Mouse (Mus musculus) CH12F3 (cell line): Measurements from ENCODE around the gene Itih3.

ENCODE experiments used
- in situ Hi-C: fragments of 300-500 bp; cut with MboI; formaldehyde crosslinking; loops from 2 replicates; pipeline ENCODE4 v1.14.3; 2020; ENCODE audit warnings: low sequenced_read_pairs

The Itih3 gene

GRCm38 (mm10) chr14:30867042-30867441 lies 56.5 kb downstream of the Itih3 start:
- in situ Hi-C loops = loop anchor here (10.0 to 25.0 kb wide), 2 partner anchors 180 to 272 kb away; no protein-coding TSS in a partner anchor

- in situ Hi-C loops = loop anchor here (10.0 to 25.0 kb wide), 2 partner anchors 178 to 271 kb away; no protein-coding TSS in a partner anchor
Observed at GRCm38 (mm10) chr14:30865311-30865710, 58.2 kb downstream of the Itih3 start.

- in situ Hi-C loops = loop anchor here (10.0 to 25.0 kb wide), 2 partner anchors 175 to 268 kb away; no protein-coding TSS in a partner anchor
Observed at GRCm38 (mm10) chr14:30862368-30862767, 61.2 kb downstream of the Itih3 start.

- in situ Hi-C loops = loop anchor here (10.0 to 25.0 kb wide), 2 partner anchors 174 to 267 kb away; no protein-coding TSS in a partner anchor
Observed at GRCm38 (mm10) chr14:30861421-30862125, 62.0 kb downstream of the Itih3 start.
